Mouse (Mus musculus): ENCODE results near the gene AC124502.3. TPM values are rescaled to one million over a fixed set of nuclear protein-coding genes. Genes with fewer than 3 reads are reported as not detected.
A peak's percentile ranks its signal among the peaks of the same experiment; 100 is the strongest.

The AC124502.3 gene
- total RNA-seq, 2 experiments from 2014 or later: 1.6 to 2.3 TPM

DNA sequence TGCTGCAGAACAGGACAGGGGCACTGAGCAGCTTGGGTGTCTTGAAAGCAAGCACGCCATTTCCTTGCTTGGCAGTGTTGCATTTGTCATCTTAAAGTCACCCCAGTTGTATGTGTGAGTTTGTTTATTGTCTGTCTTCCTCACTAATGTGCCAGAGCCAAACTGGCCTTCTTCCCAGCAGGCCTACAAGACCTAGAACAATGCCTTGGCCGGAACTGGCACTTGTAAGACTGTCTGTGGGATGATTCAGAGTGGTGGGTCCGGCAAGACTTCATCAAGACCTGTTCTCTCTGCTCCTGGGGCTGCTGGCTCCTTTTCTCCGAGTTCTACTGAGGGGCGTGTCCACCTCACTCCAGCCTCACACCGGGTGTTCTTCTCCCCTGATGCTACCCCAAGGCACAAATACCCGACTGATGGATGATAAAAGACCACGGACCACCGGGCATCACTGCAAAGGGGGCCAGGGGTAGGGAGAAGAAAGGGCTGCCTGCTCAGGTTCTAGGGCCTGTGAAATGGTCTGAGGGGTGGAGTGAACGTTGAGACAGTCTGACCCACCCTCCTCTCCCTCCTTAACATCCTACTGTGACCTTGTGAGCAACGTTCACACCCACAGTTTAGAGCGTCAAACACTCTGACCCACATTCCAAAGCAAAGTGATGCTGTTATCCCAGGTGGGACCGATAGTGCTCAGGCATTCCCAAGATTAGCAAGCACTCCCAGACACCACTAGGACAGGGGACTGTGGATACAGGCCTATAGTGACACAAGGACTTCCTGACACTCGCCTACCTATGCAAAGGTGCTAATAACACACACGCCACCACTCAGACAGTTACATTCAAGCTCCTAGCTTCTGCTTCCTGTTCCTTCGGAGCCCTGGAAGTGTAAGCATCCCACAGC is 19.4 kb downstream of the AC124502.3 start:
- no peak for DNase-seq
- intact Hi-C loops (cut with DNase I): no loop called here

DNA sequence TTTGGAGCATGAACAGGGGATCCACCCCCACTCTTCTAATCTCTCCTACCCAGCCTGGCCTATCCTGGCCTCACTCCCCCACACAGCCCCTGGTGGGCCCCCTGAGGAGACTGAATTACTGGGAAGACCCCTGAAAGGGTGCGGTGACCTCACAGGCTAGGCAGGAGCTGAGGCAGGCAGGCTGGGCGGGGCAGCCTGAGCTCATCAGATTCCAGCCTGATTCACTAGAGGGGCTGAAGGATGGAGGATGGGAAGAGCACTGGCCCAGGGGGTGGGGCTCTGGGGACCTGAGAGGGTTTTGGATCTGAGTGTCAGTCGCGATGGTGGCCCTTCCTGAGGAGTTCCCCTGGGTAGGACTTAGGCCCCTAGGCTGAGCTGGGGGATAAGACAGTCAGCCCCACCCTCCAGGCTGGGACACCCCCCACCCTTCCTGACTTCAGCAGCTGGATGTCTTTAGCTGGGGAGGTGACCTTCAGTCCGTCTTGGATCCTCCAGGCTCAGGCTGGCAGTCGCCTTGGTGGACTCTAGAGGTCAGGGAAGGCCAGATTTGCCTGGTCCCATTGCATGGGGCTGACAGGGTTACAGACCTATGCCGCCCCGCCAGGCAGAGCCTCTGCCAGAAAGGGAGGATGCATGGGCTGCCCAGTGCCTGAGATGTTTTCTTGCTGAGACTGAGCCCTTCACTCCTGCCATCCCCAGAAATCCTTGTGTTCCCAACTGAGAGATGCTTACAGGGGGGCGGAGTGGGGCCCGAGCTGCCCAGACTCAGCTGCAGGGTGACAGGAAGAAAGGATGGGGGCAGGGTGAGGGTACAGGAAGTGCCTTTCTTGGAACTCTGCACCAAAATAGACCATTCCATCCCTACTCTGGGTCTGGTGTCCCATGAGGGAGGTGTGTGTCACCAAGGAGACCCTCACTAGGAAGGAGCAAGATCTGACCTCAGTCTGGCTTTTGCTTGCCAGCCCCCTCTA is 20.4 kb downstream of the AC124502.3 start:
- peak; percentile 48 to 58 for DNase-seq
- intact Hi-C loops (cut with DNase I): no loop called here

DNA sequence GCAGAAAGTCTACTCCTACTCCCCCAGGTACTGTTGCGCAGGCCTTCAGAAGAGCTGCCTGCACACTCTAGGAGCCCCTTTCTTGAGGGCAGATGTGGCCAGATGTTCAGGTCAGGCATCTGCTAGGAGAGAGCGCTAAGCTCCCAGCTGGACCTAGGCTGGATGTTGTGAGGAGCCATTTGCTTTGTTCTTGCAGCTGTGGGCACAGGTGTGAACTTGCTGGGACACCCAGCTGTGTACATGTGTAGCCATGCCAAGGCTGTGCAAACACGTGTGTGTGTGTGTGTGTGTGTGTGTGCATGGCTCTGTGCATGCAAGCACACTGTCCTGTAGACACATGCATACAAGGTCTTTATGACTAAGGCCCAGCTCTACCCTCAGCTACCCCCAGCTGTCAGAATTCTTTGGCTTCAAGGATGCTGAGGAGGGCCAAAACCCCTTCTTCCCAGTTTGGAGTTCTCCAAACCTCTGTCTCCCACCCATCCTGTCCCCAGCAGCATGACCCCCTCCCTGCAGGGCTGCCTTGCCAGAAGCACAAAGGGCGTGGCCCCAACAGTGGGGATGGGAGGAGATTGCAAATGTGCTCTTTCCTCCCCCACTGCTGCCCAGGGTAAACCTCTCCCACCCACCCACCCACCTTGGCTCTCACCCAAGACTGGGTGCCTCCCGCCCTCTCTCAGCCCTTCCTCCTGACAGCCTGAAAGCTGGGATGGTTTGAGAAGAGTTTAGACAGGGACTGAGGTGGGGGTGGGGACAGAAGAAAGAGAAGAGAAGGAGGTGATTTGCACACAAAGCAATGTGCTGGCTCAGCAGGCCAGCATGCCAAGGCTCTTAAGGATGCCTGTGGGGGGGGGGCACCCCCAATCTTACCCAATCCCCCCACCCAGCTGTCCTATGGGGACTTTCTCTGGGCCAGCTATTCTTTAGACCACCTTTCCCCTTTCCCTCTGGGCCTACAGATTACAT is 22.0 kb downstream of the AC124502.3 start:
- DNase-seq: peak; percentile 65 to 70
- intact Hi-C loops (cut with DNase I): no loop called here

DNA sequence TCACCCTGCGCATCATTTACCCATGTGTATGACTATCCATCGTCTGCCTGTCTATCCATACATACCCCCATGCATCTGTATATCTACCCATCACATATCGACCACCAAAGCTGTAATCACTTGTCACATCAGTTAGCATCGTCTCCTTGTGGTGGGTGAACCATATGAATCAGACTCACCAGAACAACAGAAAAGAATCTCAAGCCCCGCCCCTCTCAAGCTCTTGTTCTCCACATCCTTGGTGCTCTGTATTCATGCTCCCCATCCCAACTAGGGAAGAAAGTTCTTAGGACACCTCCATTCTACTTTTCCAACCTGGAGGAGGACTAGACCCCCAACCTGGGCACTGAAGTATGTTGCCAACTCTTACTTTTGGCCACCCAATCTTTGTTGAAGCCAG is 23.4 kb downstream of the AC124502.3 start:
- DNase-seq: no peak
- intact Hi-C loops (cut with DNase I): no loop called here

DNA sequence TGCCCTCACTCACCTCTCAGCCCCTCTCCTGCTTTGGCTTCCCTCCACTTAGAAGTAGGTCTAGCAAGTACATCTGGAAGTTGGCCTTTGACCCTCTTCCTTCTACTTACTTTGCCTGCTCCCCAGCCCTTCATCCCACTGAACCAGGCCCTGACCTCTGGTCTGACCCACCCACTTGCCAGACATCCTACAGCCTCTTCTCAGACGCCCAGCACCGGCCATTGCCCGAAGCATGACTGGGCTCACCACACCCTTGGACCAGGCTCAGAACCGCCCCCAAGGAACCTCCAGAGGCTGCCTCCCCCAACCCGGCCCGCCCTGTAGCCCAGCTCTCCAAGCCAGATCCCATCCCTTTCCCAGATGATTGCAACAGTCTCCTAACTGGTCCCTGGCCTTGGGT is 23.8 kb downstream of the AC124502.3 start:
- peak; percentile 44 to 57 for DNase-seq
- intact Hi-C loops (cut with DNase I): no loop called here

DNA sequence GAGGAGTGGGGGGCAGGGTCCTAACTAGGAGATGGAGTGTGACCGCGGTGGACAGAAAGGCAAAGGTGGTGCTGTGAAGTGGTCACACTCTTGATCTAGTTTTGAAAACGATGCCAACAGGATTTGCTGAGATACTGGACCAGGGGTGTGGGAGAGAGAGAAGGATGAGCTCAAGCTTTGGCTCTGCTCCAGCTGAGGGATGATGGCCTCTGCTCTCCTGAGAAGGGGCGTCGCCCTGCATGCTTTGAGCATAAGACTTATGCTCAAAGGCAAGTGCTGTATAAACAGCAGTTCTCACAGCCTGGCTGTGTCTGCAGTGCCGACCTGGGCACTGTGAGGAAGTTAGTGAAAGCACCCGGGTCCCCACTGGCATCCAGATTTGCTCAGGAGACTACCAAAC is 26.4 kb downstream of the AC124502.3 start:
- peak; percentile 57 to 61 for DNase-seq
- intact Hi-C loops (cut with DNase I): no loop called here

DNA sequence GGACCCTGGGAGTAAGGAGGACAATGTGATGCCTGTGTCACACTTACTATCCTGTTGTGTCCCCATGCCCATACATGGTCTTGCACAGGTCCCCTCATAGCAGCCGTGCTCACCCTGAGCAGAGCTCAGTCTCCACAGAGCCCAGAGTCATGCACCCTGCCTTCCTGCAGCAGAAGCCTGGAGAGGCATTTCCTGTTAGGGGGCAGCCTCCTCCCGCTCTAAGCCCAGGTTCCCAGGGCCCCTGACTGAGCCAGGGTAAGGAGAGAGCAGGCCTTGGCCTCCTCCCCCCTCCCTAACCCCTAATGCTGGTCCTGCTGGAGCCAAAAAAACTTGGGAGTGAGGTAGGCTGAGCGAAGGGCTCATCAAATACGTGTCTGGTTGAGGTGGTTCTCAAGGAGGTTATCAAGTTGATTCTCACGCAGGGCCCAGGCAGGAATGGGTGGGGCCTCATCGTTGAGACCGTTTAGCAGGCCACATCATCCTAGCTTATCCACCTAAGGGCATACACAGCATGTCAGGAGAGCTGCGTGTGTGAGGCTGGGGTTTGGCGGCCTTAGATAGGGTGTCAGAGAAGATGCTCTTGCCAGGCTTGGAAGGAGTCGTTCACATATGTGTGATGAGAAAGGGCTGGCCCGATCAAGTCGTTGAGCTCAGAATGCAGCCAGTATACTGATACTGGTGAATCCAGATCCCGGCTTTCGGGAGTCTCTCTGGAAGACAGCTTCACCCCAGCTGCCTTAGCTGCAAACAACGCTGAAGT is 28.5 kb downstream of the AC124502.3 start:
- peak; percentile 56 to 63 for DNase-seq
- intact Hi-C loops (cut with DNase I): no loop called here

DNA sequence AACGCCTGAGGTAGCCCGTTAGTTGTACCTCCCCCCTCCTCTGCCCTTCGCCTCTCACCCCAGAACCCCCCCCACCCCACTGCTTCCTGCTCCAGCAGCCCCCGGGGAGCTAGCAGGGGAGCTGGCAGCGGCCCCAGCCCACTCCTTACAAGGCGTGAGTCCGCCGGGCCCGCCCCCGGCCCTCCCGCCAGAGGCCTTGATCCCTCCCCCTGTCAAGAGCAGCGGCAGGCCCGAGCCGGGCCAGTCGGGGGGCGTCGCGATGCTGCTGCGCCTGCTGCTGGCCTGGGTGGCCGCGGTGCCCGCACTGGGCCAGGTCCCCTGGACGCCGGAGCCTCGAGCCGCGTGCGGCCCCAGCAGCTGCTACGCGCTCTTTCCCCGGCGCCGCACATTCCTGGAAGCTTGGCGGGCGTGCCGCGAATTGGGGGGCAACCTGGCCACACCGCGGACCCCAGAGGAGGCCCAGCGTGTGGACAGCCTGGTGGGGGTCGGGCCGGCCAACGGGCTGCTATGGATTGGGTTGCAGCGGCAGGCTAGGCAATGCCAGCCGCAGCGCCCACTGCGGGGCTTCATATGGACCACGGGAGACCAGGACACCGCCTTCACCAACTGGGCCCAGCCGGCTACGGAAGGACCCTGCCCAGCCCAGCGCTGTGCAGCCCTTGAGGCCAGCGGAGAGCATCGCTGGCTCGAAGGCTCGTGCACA is 29.3 kb downstream of the AC124502.3 start, which contains the start of gene Cd248:
Gene Cd248, plus strand, starts transcription at position 212 of the 703 bp plus-strand sequence.
- peak; percentile 81 to 84 for DNase-seq
- intact Hi-C loops (cut with DNase I): no loop called here

DNA sequence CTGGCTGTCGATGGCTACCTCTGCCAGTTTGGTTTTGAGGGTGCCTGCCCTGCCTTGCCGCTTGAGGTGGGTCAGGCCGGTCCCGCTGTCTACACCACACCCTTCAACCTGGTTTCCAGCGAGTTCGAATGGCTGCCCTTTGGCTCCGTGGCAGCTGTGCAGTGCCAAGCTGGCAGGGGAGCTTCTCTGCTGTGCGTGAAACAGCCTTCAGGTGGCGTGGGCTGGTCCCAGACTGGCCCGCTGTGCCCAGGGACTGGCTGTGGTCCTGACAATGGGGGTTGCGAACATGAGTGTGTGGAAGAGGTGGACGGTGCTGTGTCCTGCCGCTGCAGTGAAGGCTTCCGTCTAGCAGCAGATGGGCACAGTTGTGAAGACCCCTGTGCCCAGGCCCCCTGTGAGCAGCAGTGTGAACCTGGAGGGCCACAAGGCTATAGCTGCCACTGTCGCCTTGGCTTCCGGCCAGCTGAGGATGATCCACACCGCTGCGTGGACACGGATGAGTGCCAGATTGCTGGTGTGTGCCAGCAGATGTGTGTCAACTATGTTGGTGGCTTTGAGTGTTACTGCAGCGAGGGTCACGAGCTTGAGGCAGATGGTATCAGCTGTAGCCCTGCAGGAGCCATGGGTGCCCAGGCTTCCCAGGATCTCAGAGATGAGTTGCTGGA is 30.0 kb downstream of the AC124502.3 start:
- intact Hi-C loops (cut with DNase I): no loop called here
- peak; percentile 14 to 44 for DNase-seq

DNA sequence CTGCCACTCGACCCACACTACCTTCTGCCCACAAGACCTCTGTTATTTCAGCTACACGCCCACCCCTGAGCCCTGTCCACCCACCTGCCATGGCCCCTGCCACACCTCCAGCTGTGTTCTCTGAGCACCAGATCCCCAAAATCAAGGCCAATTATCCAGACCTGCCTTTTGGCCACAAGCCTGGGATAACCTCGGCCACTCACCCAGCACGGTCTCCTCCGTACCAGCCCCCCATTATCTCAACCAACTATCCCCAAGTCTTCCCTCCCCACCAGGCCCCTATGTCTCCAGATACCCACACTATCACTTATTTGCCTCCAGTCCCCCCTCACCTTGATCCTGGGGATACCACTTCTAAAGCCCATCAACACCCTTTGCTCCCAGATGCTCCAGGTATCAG is 30.8 kb downstream of the AC124502.3 start:
- DNase-seq: no peak
- intact Hi-C loops (cut with DNase I): no loop called here

DNA sequence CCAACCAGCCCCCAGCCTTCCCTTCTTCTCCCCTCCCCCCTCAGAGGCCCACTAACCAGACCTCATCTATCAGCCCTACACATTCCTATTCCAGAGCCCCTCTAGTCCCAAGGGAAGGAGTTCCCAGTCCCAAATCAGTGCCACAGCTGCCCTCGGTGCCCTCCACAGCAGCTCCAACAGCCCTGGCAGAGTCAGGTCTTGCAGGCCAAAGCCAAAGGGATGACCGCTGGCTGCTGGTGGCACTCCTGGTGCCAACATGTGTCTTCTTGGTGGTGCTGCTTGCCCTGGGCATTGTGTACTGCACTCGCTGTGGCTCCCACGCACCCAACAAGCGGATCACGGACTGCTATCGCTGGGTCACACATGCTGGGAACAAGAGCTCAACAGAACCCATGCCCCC is 31.3 kb downstream of the AC124502.3 start:
- DNase-seq: no peak
- intact Hi-C loops (cut with DNase I): no loop called here

DNA sequence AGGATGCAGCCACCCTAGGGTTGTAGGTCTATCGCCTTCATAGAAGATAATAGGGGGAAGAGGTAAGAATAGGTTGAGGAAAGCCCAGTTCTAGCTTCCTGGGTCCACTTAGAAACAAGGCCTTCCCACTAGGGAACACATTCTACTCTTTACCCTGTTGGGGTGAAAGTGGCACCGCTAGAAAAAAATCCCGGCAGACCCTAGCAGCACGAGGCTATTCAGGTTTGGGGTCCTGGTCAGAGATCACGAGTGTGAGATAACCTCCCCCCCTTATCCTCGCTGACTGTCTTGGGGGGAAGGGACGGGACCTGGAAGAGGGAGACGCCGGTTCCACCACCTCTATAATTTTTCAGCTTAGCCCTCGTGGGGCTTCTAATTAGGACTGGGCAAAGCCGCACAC is 32.4 kb downstream of the AC124502.3 start:
- intact Hi-C loops (cut with DNase I): no loop called here
- no peak for DNase-seq

DNA sequence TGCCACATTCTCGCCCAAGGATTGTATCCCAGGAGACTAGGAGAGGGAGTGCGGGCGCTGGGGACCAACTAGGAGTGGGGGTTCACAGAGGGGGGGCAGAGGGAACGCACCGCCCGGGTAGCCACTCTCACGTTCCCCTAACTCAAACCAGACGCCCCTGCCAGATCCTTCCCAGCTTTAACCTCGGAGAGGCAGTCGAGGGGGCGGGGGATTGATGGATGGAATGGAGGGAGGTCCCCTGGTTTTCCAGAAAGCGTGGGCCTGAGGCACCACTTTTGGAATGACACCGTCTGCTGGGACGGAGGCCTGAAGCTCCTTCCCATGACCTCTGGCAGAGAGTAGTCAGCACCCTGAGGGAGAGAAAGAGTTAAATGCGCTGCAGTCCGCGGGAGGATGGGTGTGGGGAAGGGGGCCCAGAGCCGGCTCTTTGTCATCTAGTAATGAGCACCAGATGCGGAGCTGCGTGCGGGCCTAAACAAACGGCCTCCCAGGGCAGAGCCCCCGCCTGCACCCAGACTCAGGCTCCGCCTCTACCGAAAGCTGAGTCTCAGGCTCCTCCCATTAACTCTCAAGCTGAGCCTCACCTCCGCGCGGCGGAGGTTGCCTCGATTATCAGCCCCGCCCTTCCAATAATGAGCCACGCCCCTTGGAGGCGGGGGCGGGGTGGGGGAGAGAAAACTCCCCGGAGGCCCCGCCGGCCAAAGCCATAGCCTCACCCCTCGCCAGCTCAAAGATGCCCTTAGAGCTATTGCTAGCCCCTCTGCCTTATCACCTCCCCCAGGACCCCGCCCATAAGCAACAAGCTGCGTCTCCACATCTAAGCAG is 33.1 kb downstream of the AC124502.3 start:
- DNase-seq: peak; percentile 77 to 79
- intact Hi-C loops (cut with DNase I): no loop called here

DNA sequence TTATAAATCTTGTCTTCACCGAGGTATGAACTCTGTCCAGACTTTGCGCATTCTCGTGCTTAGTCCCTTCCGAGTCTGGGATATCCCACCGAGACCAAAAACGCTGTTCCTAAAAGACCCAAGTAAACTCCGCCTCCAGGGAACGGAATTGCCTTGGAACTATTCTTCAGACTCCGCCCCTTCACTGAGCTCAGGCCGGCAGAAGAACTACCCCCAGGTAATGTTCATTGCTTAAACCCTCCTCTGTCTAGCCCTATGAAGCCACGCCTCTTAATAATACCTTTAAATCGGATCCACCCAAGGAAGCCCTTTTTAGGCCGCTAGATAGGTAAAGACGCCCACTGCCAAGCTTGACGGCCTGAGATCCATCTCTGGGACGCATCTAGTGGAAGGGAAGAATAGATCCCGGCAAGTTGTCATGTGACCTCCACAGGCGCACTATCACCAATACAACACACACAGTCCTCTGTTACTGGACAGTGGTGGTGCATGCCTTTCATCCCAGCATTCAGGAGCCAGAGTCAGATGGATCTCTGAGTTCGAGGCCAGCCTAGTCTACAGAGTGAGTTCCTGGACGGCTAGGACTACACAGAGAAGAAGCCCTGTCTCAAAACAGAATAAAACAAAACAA is 33.8 kb downstream of the AC124502.3 start:
- DNase-seq: peak in 1 of 2 experiments; percentile 46
- intact Hi-C loops (cut with DNase I): loop anchor here (1.0 kb wide), 2 partner anchors 16 to 57 kb away; no protein-coding TSS in a partner anchor

DNA sequence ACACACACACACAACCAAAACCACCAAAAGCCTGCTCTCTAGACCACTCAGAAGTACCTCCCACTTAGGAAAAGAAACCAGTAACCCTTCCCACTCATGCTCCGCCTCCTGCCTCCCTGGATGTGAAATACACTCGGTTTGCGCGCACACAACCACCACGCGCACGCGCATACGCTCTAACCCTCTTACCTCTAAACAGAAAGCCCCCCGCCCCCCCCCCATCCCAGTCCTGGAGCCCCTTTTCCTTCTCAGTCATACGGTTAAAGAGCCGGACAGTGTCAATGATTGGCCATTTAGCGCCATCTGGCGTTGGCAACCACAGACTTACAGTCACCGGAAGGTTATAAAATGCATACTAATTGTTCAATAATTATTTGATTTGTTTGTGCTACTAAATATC is 34.3 kb downstream of the AC124502.3 start:
- intact Hi-C loops (cut with DNase I): loop anchor here (1.0 kb wide), 2 partner anchors 17 to 58 kb away; no protein-coding TSS in a partner anchor
- DNase-seq: peak; percentile 67 to 80

DNA sequence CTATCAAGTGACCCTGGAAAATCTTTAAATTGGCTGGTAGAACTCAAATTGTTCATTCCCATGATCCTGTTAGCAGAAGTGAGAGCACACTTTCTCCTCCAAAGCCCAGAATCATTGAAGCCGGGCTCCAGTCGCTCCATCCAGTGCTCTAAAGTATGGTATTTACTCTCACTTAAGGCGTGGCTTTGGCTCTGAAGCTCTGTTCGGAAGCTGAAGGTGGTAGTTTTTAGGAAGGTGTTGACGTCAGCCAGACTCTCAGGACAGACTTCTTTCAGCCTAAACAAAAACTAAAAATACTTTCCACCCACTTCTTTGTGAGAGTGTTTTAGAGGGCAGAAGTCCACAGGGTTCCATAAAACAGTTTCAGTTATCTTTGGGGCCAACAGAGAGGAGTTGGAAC is 34.8 kb downstream of the AC124502.3 start:
- DNase-seq: no peak
- intact Hi-C loops (cut with DNase I): loop anchor here (1.0 kb wide), 2 partner anchors 17 to 58 kb away; no protein-coding TSS in a partner anchor

DNA sequence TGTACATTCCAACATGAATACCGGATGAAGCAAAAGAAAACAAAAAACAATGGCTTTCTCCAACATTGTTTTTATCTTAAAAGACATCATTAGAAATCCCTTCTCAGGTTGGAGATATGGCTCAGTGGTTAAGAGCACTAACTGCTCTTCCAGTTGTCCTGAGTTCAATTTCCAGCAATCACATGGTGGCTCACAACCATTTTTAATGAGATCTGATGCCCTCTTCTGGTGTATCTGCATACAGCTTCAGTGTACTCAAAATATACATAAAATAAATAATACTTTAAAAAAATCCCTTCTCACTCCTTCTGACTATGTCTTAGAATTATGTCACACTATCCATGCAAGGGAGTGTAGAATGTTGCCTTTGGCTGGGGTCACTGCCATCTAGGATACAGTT is 40.6 kb downstream of the AC124502.3 start:
- intact Hi-C loops (cut with DNase I): no loop called here
- no peak for DNase-seq

All from heart, postnatal 10 days (tissue).